8 mouse cellular contexts compared by ENCODE assay signal in genomic region chr2:167689501-167690218, GRCm38 (mm10). TPM values are rescaled to one million over a fixed set of nuclear protein-coding genes. Genes with fewer than 3 reads are reported as not detected.
DNase-seq lines count a peak whose midpoint lies in the region; ATAC-seq and TF ChIP-seq lines count a peak whose summit lies in the region.

Gene Tmem189, minus strand, starts transcription at chr2:167689822.

- intact Hi-C loops in gastrocnemius, adult 2 months (cut with DNase I): loop anchor here (10.0 kb wide), 1 partner anchor 325 kb away; the partner anchor contains the start of gene Ripor3

- peak within 1 kb of the TSS; percentile 98 for H3K27ac ChIP-seq in gastrocnemius, adult 2 months
- 0 out of 2 replicates have a peak within 1 kb of the TSS, but pooled peaks have one; percentile 5 for H3K27ac ChIP-seq in hindbrain, embryonic 14.5 days
- H3K27ac ChIP-seq in macrophage: peak within 1 kb of the TSS; percentile 84

- WGBS in hindbrain, embryonic 14.5 days: under 1% methylated on average over 96 of the region's 99 CpGs
- WGBS in macrophage (ENCODE audit: missing documents): 1% methylated on average over 53 of the region's 99 CpGs

- H3K4me2 ChIP-seq in hindbrain, embryonic 14.5 days (replicated peaks): peak within 1 kb of the TSS; percentile 90

- peaks cover 42% of the 10 kb centered on the region for H3K79me2 ChIP-seq in macrophage (ENCODE audit: inconsistent target)

- no peaks in the 10 kb centered on the region for H3K36me3 ChIP-seq in hindbrain, embryonic 14.5 days (replicated peaks; ENCODE audit: control insufficient read depth, insufficient read depth)
- peaks cover 14% of the 10 kb centered on the region; the same call in 1 of the 2 replicates for H3K36me3 ChIP-seq in macrophage (ENCODE audit: inconsistent target)

- no peak for ATAC-seq in hindbrain, embryonic 14.5 days (ENCODE audit: low FRiP score)

- H3K4me3 ChIP-seq in gastrocnemius, adult 2 months: peak within 1 kb of the TSS; percentile 93
- H3K4me3 ChIP-seq in hindbrain, embryonic 14.5 days (replicated peaks; ENCODE audit: low read length): peak within 1 kb of the TSS; percentile 72
- peak within 1 kb of the TSS; percentile 78 for H3K4me3 ChIP-seq in macrophage (ENCODE audit: inconsistent target)

- no peaks in the 10 kb centered on the region for H3K9me3 ChIP-seq in hindbrain, embryonic 14.5 days (ENCODE audit: control insufficient read depth, low read length)

- TF ChIP-seq CTCF in gastrocnemius, adult 2 months (IDR thresholded peaks at IDR 0.05): no peak

- peak within 1 kb of the TSS; percentile 60 for H3K9ac ChIP-seq in hindbrain, embryonic 14.5 days

- H3K27me3 ChIP-seq in hindbrain, embryonic 14.5 days (ENCODE audit: control insufficient read depth, insufficient read depth, low read length): peaks cover 58% of the 10 kb centered on the region

- peak; percentile 78 for DNase-seq in T-cell, adult 2 months (ENCODE audit: low spot score)
- DNase-seq in cerebellum, postnatal 25 days: peak; percentile 52 to 59
- DNase-seq in gastrocnemius, adult 2 months: peak; percentile 88
- DNase-seq in hindbrain, embryonic 14.5 days (ENCODE audit: low spot score): no peak
- peak in 1 of 2 experiments; percentile 64 for DNase-seq in left cerebral cortex, adult 8-10 months (ENCODE audit: low spot score in 2 of 2)
- peak; percentile 58 to 68 for DNase-seq in right cerebral cortex, postnatal 10 days (ENCODE audit: low spot score in 2 of 2)
- DNase-seq in yolk sac, embryonic 10.5 days (ENCODE audit: low spot score): peak; percentile 70

- H3K4me1 ChIP-seq in hindbrain, embryonic 14.5 days (replicated peaks; ENCODE audit: control insufficient read depth, insufficient read depth, low read length): peaks cover 3% of the 10 kb centered on the region; the same call in 1 of the 2 replicates

RNA-seq across cellular contexts. Expression of gene Tmem189, which starts in this region (rescaled TPM):
- total RNA-seq in gastrocnemius, adult 2 months (2021): 10 to 100 TPM; 13.0 to 14.9 TPM
- 33.9 and 37.5 TPM in 2 replicates for polyA plus RNA-seq in hindbrain, embryonic 14.5 days (2014; fragmentation: Nextera tagmentation; extraction: Ambion mirVana)
- total RNA-seq in left cerebral cortex, adult 8-10 months (2022): 10 to 100 TPM; 39.8 to 49.3 (median 44.1) TPM
- 100 to 1,000 TPM in 7 of 26 experiments, 10 to 100 TPM in 19; 41.8 to 182 (median 85.4) TPM for total RNA-seq in macrophage (2018; cell fraction: chromatin; rRNA removed)
- 100 to 1,000 TPM; 103 to 247 (median 137) TPM for total RNA-seq in macrophage (2018; cell fraction: cytosol; rRNA removed)
- 100 to 1,000 TPM in 25 of 26 experiments, 10 to 100 TPM in 1; 73.5 to 264 (median 143) TPM for total RNA-seq in macrophage (2018; cell fraction: nucleus; rRNA removed)
- 165 to 276 TPM (median 174 TPM) in 3 replicates for polyA plus RNA-seq in macrophage (2018)

Comparison
In these comparisons a context has a peak if more than half of its experiments do, and no peak if none do; other contexts are left out.
1. H3K27ac ChIP-seq: peak in every context shown above with its lines; median percentile 98 in gastrocnemius, adult 2 months; 84 in macrophage; 5 in hindbrain, embryonic 14.5 days.